Mouse (Mus musculus): ENCODE measurements around the gene Frmd8.
A peak's percentile ranks its signal among the peaks of the same experiment; 100 is the strongest.
"Not testable (repeated sequence)": the region's sequence is repeated elsewhere in the genome, so short reads cannot be mapped to it uniquely, and the experiment has no call there.

Frmd8 gene

DNA sequence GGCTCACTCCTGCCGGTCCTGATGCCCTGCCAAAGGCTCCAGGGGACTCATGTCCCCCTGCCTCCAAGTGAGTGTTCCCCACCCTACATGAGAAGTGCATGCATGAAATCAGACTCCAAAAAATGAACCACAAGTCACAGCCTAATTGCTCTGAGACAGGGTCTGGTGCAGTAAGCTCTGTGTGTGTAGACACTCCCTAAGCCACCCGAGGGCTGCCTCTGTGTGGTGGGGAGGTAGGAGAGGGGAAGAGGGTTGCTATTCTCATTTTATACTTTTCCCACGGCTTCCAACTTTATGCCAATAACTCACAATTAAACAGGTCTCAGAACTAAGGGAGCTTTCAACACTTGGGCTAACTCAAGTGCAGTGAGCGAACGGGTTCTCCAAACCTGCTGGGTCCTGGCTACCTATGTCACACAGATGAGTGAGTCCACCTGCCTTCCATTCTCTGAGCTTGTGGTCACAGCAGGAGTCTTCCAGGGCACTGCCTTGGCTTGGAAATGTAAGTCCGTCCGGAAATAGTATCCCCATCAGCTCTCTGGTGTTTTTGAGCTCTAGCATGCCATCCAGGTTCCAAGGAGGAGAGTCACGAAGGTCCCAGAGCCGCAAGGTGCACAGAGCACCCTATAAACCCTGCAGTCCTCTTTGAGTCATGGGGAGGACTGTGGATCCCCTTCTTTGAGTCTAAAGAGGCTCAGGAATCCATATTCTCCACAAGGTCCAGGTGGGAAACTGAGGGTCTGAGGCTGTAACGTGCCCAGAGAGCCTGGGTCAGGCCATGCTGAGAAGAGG, 50.1 kb downstream of the Frmd8 start:
- DNase-seq (ENCODE audit: low read depth, low spot score) = no peak

DNA sequence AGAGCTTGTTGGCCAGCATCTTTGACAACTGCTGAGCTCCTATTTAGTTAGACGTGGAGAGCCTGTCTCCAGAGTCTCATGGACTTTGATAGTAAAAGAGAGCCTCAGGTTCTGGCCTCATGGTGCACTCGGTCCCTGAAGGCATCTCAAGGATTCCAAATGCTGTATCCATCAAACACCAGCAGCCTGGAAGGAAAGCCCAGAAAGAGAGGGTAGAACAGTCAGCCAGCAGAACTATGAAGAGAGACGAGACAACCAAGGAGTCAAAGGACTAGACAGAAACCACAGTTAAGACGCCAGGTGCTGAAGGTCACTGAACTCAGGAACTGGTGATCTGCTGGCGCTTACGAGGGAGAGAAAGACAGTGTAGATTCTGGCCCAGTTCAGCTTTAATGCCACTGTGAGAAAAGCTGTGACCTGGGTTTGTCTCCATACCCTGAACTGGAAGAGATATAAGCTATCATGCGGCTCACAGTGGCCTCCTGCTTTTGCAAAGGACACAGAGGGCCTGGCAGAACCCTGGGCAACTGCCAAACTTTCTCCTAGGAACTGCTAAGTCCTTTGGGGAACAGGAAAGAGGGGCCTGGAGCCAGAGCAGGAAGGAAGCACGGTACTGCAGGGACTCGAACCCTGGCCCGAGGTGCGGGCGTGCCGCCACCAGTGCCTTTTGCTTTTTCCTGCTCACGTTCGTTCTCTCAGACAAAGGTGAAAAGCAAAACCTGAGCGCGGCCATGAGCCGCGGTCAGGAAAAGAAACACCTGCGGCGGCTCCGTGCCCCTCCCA, 50.8 kb downstream of the Frmd8 start:
- no peak for DNase-seq (ENCODE audit: low read depth, low spot score)

DNA sequence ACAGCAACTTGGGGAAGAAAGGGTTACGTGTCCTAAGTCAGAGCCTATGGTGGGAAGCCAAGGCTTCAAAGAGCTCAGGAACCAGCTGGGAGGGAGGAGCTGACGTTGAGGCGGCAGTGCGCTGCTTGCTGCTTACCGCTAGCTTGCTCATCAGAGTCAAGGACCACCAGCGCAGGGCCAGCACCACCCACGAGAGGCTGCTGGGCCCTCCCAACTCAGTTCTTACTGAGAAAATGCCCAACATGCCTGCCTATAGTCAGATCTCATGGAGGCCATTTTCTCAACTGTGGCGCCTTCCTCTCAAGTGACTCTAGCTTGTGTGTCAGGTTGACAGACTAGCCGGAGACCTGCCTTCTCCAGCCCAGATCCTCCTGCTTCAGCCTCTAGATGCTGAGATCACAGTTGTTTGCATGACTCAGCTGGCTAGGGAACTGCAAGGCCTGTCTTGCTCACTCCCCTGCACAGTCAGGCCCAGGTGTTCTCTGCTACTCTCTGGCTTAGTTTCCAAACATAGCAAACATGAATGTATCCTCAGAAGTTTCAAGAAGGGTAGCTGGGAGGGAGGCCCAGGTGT, 51.7 kb downstream of the Frmd8 start:
- no peak for DNase-seq (ENCODE audit: low read depth, low spot score)

DNA sequence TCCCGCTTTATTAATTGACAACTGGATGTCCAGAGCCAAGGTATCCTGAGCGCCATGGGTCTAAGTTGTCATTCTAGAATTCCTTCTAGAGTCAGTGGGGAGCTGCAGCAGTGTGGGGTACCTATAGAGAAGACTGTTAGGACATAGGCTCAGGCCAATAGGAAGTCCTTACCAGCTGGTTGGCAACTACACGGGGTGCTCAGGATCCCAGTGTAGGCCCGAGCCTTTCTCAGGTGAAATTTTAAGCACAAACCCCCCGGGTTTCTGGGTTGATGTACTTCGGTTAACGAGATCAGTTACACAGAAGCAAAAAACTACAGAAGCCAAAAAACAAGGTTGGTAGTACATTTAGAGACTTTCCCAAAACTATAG, 52.3 kb downstream of the Frmd8 start:
- no peak for DNase-seq (ENCODE audit: low read depth, low spot score)

DNA sequence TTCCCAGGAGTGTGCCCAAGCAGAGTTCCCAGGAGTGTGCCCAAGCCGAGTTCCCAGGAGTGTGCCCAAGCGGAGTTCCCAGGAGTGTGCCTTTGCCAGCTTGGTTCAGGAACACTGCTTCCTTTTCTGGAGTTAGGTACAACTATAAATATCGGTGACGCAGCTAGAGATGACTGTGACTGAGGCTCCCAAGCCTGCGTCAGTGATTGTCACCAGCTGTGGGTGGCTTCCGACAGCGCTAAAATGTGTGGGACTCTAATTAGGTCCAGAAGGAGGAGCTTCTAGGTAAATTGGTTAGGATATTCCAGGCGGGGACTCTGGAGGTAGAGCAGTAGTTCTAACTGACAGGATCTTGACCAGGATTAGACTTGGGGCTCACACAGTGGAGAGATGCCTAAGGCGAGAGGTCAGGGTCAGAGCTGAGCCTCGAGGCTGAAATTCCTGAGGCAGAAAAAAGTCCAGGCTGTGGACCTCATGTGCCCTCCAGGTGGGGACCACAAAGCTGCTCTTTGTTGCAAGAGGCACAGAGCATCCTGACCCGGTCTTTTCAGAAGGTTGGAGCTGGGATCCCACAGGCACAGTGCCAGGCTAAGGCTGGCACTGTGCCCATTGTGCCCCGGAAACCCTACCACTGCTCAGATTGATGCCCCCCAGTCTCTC, 52.8 kb downstream of the Frmd8 start:
- DNase-seq (ENCODE audit: low read depth, low spot score) = peak; percentile 91

GRCm38 (mm10) chr19:5821847-5822173, 53.3 kb downstream of the Frmd8 start:
- no peak for DNase-seq (ENCODE audit: low read depth, low spot score)

DNA sequence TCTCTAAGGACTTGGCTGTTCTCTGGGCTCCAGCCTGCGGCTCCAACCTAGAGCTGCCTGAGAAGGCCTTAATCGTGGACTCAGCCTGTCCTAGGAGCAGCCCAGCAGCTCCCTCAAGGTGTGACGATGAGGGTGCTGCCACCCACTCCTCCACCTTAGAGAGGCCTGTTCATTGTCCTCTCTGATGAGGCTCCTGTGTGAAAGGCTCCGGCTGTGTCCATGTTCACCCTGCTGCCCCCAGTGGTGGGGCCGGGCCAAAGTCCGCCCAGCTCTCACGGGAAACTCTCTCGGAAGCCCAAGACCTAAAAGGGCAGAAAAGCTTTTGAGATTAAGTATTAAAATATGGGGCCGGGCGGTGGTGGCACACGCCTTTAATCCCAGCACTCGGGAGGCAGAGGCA, 55.5 kb downstream of the Frmd8 start:
- no peak for DNase-seq (ENCODE audit: low read depth, low spot score)

DNA sequence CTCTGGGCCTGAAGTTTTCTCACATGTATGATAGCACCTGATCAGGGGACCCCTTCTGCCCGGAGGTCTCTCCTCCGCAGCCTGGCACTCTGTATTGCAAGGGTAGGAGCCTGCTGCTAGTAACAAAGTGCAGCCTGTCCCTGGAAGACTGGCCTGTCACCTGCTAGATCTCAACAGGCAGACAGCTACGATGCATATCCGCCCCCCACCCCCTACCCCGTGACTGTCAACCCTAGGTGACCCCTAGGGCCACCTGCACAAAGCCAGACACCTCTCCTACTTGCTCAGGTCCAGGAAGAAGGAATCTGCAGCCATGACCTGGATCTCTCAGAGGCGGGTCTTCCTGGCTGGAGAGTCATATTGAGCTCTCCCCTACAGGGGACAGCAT, 56.5 kb downstream of the Frmd8 start:
- DNase-seq (ENCODE audit: low read depth, low spot score) = no peak

- DNase-seq (ENCODE audit: low read depth, low spot score) = peak; percentile 83
These were observed 57.1 kb downstream of the Frmd8 start for GRCm38 (mm10) chr19:5817703-5818589.

GRCm38 (mm10) chr19:5815928-5816327, 59.1 kb downstream of the Frmd8 start:
- no peak for DNase-seq (ENCODE audit: low read depth, low spot score)

- DNase-seq (ENCODE audit: low read depth, low spot score) = peak; percentile 85
These were observed 60.1 kb downstream of the Frmd8 start for GRCm38 (mm10) chr19:5815010-5815409.

GRCm38 (mm10) chr19:5814048-5814447, 61.0 kb downstream of the Frmd8 start:
- not testable (repeated sequence) for DNase-seq (ENCODE audit: low read depth, low spot score)

DNA sequence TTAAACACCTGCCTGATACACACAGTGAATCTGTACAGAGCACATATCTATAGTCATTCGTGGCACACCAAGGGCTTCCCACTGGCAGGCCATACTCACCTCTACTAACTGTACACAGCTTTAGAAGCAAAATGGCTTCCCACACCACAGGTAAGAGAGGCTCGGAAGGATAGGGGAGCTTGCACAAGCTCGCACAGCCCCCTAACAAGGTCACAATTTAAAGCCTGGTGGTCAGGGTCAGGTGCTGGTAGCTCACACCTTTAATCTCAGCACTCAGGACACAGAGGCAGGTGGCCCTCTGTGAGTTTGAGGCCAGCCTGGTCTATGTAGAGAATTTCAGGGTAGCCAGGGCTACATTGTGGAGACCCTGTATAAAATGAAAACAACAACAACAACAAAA, 61.5 kb downstream of the Frmd8 start:
- no peak for DNase-seq (ENCODE audit: low read depth, low spot score)

- DNase-seq (ENCODE audit: low read depth, low spot score) = peak; percentile 100
These were observed 63.1 kb downstream of the Frmd8 start for GRCm38 (mm10) chr19:5811771-5812504.

GRCm38 (mm10) chr19:5810840-5811563, 64.1 kb downstream of the Frmd8 start:
- no peak for DNase-seq (ENCODE audit: low read depth, low spot score)

DNA sequence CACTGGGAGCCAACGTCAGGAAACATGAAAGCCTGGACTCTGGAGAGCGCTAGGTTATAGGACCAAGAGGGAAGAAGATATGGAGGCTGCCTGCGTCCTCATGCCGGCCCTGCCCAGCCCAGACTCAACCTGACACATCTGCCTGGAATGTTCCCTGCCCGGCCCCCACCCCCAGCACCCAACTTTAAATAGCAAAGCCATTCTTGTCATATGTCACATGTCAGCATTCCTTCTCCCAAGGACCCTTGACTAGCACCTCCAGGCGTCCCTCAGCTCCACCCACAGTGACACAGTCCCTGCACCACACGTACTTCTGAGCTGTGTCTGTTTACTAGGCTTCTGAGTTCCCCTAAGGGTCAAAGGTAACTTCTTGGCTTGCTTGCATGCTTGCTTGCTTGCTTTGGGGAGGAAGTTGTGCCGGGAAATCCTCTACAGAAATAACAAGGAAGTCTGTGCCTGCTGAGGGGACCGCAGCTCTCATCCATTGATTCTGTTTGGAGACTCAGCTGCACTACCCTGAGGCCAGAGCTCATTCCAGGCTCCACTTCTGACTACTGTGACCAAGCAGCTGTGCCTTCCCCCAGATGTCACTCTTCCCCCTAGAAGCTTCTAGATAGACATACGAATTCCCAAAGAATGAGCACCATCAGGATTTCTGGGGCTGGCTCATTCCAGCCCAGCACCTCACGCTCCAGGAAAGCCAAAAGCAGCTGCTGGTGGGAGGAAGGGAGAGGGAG, 64.8 kb downstream of the Frmd8 start:
- peak; percentile 80 for DNase-seq (ENCODE audit: low read depth, low spot score)

GRCm38 (mm10) chr19:5809712-5810089, 65.4 kb downstream of the Frmd8 start:
- no peak for DNase-seq (ENCODE audit: low read depth, low spot score)

GRCm38 (mm10) chr19:5808955-5809711, 65.9 kb downstream of the Frmd8 start:
- DNase-seq (ENCODE audit: low read depth, low spot score) = no peak

DNA sequence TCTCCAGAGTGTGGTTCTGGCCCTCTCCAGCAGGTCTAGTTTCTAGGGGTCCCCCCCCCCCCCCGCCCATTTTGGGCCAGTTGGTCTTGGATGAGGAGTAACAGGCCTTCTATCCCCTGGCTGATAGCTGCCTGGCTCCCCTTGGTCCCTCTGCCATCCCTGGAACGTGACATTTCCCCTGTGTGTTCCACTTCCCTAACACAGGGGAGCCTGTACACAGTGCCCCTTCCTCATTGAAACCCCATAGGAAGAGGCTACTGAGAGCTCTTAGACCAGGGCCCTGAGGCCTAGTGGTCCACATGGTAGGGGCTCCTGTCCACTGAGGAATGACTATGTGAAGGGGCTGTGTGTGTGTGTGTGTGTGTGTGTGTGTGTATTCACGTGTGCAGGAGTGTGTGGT, 67.3 kb downstream of the Frmd8 start:
- DNase-seq (ENCODE audit: low read depth, low spot score) = no peak
